16 mouse cellular contexts compared by ENCODE assay signal in the genomic region with DNA sequence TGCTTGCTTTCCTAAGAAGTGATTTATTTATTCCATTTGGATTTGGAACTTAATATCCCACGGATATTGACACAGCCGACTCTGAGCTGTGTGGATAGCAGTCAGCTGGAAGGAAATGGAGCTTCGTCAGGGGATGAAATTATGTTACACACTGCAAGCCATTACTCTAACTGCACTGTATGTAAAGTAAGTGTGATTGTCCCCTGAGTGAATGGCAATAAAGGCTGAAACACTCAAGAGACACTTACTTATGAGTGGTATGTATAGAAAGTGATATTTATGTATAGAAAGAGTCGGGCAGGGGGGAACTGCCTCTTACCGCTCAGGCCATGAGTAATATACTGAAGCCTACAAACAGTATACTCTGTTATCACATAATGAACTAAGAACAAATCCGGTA.
"Had no signal": no experiment of that assay in that cellular context is flagged by ENCODE, and none has a peak within 500 bp of the region (broad histone marks: within the 10 kb centered on the region; RNA-seq: fewer than 3 reads in every experiment).

No protein-coding gene starts in this region.

- H3K4me3 ChIP-seq: neural tube, embryonic 13.5 days; neural tube, embryonic 15.5 days; stomach, embryonic 15.5 days had no signal

- H3K4me2 ChIP-seq: neural tube, embryonic 13.5 days; neural tube, embryonic 15.5 days; stomach, embryonic 15.5 days had no signal

- H3K9ac ChIP-seq: neural tube, embryonic 13.5 days; neural tube, embryonic 15.5 days; stomach, embryonic 15.5 days had no signal

- H3K27me3 ChIP-seq: neural tube, embryonic 13.5 days; neural tube, embryonic 15.5 days; stomach, embryonic 15.5 days had no signal

- DNase-seq: retina, postnatal 1 day; right cerebral cortex, adult 18-20 months; right cerebral cortex, postnatal 14 days; right cerebral cortex, postnatal 25 days; right cerebral cortex, postnatal 4 days; spleen, adult 18-20 months; thymus, adult 18-20 months; thymus, adult 2 months; thymus, postnatal 14 days; thymus, postnatal 25 days; thymus, postnatal 36 days; thymus, postnatal 4 days had no signal

- H3K27ac ChIP-seq: neural tube, embryonic 13.5 days; neural tube, embryonic 15.5 days; stomach, embryonic 15.5 days; stomach, postnatal 0 days had no signal

- H3K4me1 ChIP-seq: neural tube, embryonic 15.5 days; stomach, embryonic 15.5 days had no signal

- H3K9me3 ChIP-seq: neural tube, embryonic 13.5 days; neural tube, embryonic 15.5 days; stomach, embryonic 15.5 days had no signal

- H3K36me3 ChIP-seq: neural tube, embryonic 13.5 days; neural tube, embryonic 15.5 days; stomach, embryonic 15.5 days had no signal
